Mouse (Mus musculus) lung, postnatal 0 days (tissue): ENCODE measurements at regions not wholly inside any gene's neighbourhood (a gene's known extent, or its start where the extent isn't known, plus 50 kb on each side); places are given as distances from the start of the nearest gene placed in this dataset.

Source experiments
- ATAC-seq: fragments of 200-750 bp; cut with Nextera tagmentation; 2 replicates; pipeline ENCODE4 v1.8.0; 2017; ENCODE audit warnings: moderate library complexity
- DNase-seq: peaks from one replicate; pipeline ENCODE4 v3.0.0-alpha.2; 2016; ENCODE audit warnings: low spot score
- H3K27ac ChIP-seq: fragments of 300-500 bp; sonication (generic); 2 replicates; pipeline ENCODE4 v1.5.1; 2014; ENCODE audit warnings: antibody characterized with exemption, mild to moderate bottlenecking, low read length, mixed read lengths
- H3K27me3 ChIP-seq: fragments of 300-500 bp; sonication (generic); replicated peaks from 2 replicates; pipeline ENCODE4 v1.6.1; 2014; ENCODE audit warnings: low read length, mixed read lengths; ENCODE audit not compliant: insufficient read depth
- H3K36me3 ChIP-seq: fragments of 300-500 bp; sonication (generic); 2 replicates; pipeline ENCODE4 v1.6.1; 2014; ENCODE audit warnings: low read length, mixed read lengths; ENCODE audit not compliant: insufficient read depth
- H3K4me1 ChIP-seq: fragments of 300-500 bp; sonication (generic); 2 replicates; pipeline ENCODE4 v1.6.1; 2014; ENCODE audit warnings: antibody characterized with exemption, low read depth, low read length, mixed read lengths; ENCODE audit not compliant: insufficient read depth
- H3K4me2 ChIP-seq: fragments of 300-500 bp; sonication (generic); replicated peaks from 2 replicates; pipeline ENCODE4 v1.6.1; 2014; ENCODE audit warnings: low read depth, mild to moderate bottlenecking, low read length, moderate library complexity, mixed read lengths
- H3K4me3 ChIP-seq: fragments of 300-500 bp; sonication (generic); 2 replicates; pipeline ENCODE4 v1.5.1; 2014; ENCODE audit warnings: low read depth, low read length
- H3K9ac ChIP-seq: fragments of 300-500 bp; sonication (generic); replicated peaks from 2 replicates; pipeline ENCODE4 v1.6.1; 2014; ENCODE audit warnings: low read depth, mild to moderate bottlenecking
- H3K9me3 ChIP-seq: fragments of 300-500 bp; sonication (generic); 2 replicates; pipeline ENCODE4 v1.6.1; 2016; ENCODE audit warnings: low read length, mixed read lengths
- CTCF ChIP-seq: IDR thresholded peaks from 2 replicates; pipeline ENCODE4 v1.5.1; 2016; ENCODE audit warnings: antibody characterized with exemption, mild to moderate bottlenecking
- EP300 ChIP-seq: IDR thresholded peaks from 2 replicates; pipeline ENCODE4 v1.6.1; 2016; ENCODE audit warnings: antibody characterized with exemption, mild to moderate bottlenecking, control low read depth
- WGBS: fragments of 180-500 bp; shearing (Covaris S2); extraction: QIAGEN DNeasy Blood & Tissue Kit; methylation state at CpG from one replicate; pipeline ENCODE4 v1.1.7; 2014; 5-methylcytosine and 5-hydroxymethylcytosine counted together

DNA sequence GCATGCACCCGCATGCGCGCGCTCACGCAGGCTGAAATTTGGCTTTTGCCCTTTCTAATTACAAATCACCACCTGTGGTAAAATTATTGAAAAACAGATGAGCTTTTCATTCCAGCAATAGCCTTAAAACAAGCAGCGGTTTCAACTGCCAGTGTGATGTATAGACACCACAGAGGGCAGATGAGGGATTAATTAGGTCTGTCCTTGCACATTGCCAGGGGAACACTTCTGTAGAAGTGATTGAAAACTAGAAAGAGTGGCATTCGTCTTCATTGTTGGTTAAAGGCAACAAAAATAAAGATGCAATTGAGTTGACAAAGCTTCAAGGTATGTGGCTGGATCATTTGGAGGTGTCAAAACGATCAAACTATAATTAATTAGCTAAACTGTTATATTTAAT, 672.5 kb downstream of the Tfap2b start:
- DNase-seq: no peak
- Histone ChIP-seq H3K9ac (no peak overlapping the region), H3K27me3 (no peaks in the 10 kb centered on the region), H3K36me3 (no peaks in the 10 kb centered on the region), H3K27ac (no peak overlapping the region), H3K4me2 (no peak overlapping the region), H3K4me3 (no peak overlapping the region), H3K9me3 (no peaks in the 10 kb centered on the region), H3K4me1 (no peaks in the 10 kb centered on the region)
- ATAC-seq: no peak
- TF ChIP-seq EP300 (no peak), CTCF (no peak)
- 77% methylated on average over 8 of the region's 8 CpGs for WGBS

- H3K27me3 ChIP-seq: no peaks in the 10 kb centered on the region
- no peak overlapping the region for H3K27ac ChIP-seq
- no peak for ATAC-seq
- H3K4me3 ChIP-seq: no peak overlapping the region
- no peak for DNase-seq
- H3K9me3 ChIP-seq: no peaks in the 10 kb centered on the region
- TF ChIP-seq EP300 (no peak), CTCF (no peak)
- H3K4me2 ChIP-seq: no peak overlapping the region
- H3K36me3 ChIP-seq: no peaks in the 10 kb centered on the region
- no peak overlapping the region for H3K9ac ChIP-seq
- WGBS: 44% methylated on average over 5 of the region's 5 CpGs
- no peaks in the 10 kb centered on the region for H3K4me1 ChIP-seq
These were observed 690.7 kb downstream of the Tfap2b start for GRCm38 (mm10) chr1:19899426-19899825.

GRCm38 (mm10) chr1:19899889-19900310, 691.2 kb downstream of the Tfap2b start:
- Histone ChIP-seq H3K9me3 (no peaks in the 10 kb centered on the region), H3K4me1 (no peaks in the 10 kb centered on the region), H3K36me3 (no peaks in the 10 kb centered on the region), H3K27me3 (no peaks in the 10 kb centered on the region), H3K27ac (no peak overlapping the region), H3K4me3 (no peak overlapping the region), H3K4me2 (no peak overlapping the region), H3K9ac (no peak overlapping the region)
- no peak for DNase-seq
- TF ChIP-seq EP300: no peak
- no peak for TF ChIP-seq CTCF
- no peak for ATAC-seq
- 50% methylated on average over 12 of the region's 12 CpGs for WGBS

DNA sequence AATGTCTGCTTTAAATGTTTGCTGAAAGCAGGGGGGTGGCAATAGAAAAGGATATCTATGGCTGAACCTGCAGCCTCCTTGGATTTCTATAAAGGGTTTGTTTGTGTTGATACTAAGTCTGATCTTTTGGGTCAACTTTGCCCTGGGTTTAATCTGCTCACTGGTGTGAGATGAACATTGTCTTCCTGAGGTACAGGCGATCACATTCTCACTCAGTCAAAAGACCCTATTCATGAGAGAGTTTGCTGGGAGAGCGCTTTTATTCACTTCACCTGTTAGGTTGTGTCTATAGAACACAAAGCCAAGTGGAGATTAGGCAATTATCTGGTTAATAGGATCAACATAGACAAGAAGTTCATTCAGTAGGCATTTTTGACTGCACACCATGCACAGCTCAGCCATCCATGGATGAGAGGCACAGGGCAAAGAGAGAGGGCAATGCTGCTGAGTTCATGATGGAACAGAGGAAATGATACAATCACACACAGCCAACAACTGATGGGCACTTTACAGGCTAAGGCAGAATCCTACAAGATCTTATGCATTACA, 692.3 kb downstream of the Tfap2b start:
- no peak for DNase-seq
- ATAC-seq: no peak
- WGBS: 67% methylated on average over 2 of the region's 2 CpGs

DNA sequence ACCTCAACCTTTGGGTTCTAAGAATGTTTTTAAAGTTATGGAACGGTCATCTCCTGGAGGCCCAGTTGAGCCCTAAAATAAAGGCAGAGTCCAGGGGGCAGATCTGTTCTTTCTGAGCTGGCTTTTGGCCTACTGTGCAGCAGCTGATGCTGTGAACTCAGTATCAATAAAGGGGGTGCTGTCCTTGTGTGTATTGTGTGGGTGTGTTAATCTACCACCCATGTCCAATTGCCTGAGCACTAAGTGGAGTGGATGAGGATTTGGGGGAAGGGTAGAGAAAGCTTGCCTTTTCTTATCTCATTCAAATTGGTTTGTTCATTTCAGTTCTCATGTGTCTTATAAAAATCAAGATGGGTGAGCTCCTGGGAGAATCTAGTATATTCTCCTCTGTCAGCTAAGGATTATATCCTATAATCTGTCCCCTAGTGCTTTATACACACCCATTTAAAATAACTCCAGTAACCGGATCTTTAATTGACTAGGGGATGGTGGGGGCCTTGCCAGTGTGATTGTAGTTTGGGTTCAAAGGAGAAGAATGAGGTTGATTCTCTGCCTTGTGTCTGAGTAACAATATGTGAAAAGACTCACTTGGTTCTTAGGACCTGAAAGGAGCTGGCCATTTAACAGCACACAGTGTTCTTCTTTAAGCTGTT, 703.6 kb downstream of the Tfap2b start:
- ATAC-seq (no peak), DNase-seq (no peak)
- Histone ChIP-seq H3K36me3 (no peaks in the 10 kb centered on the region), H3K4me2 (no peak overlapping the region), H3K9me3 (no peaks in the 10 kb centered on the region), H3K4me3 (no peak overlapping the region), H3K27me3 (no peaks in the 10 kb centered on the region), H3K4me1 (no peaks in the 10 kb centered on the region), H3K27ac (no peak overlapping the region), H3K9ac (no peak overlapping the region)
- 75% methylated on average over 2 of the region's 2 CpGs for WGBS
- TF ChIP-seq EP300 (no peak), CTCF (no peak)

More for the DNA sequence above, 692.3 kb downstream of the Tfap2b start:
- no peak overlapping the region for H3K27ac ChIP-seq
- no peaks in the 10 kb centered on the region for H3K9me3 ChIP-seq
- no peak overlapping the region for H3K9ac ChIP-seq
- H3K4me3 ChIP-seq: no peak overlapping the region
- no peak for TF ChIP-seq EP300
- no peak for TF ChIP-seq CTCF
- no peak overlapping the region for H3K4me2 ChIP-seq
- no peaks in the 10 kb centered on the region for H3K36me3 ChIP-seq
- no peaks in the 10 kb centered on the region for H3K27me3 ChIP-seq
- H3K4me1 ChIP-seq: no peaks in the 10 kb centered on the region

GRCm38 (mm10) chr1:19918762-19919161, 699.1 kb downstream of the Pkhd1 start:
- 71% methylated on average over 4 of the region's 4 CpGs for WGBS
- H3K4me2 ChIP-seq: no peak overlapping the region
- no peaks in the 10 kb centered on the region for H3K4me1 ChIP-seq
- no peak overlapping the region for H3K9ac ChIP-seq
- H3K4me3 ChIP-seq: no peak overlapping the region
- no peak overlapping the region for H3K27ac ChIP-seq
- H3K27me3 ChIP-seq: no peaks in the 10 kb centered on the region
- no peaks in the 10 kb centered on the region for H3K36me3 ChIP-seq
- TF ChIP-seq EP300: no peak
- TF ChIP-seq CTCF: no peak
- H3K9me3 ChIP-seq: no peaks in the 10 kb centered on the region
- ATAC-seq (no peak), DNase-seq (no peak)

DNA sequence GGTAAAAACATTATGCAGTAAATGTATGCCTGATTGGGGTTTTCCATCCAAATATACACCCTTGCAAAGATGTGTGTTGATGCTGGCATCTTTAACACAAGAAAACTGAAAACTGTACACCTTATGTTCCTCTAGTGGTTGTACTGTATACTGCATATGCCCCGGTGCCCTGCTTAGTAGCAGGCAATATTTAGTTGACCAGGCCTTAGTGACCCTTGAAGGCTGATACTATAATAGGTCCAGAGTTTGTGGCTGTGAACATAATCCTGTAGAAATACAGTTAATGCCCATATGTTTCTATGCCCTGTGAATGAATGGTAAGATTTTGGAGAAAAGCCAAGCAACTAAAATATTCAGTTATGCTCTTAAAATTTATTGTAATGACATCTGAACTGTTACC, 690.7 kb downstream of the Pkhd1 start:
- H3K9me3 ChIP-seq: no peaks in the 10 kb centered on the region
- H3K4me1 ChIP-seq: no peaks in the 10 kb centered on the region
- no peak overlapping the region for H3K9ac ChIP-seq
- ATAC-seq (no peak), DNase-seq (no peak)
- H3K27ac ChIP-seq: no peak overlapping the region
- H3K27me3 ChIP-seq: no peaks in the 10 kb centered on the region
- H3K4me3 ChIP-seq: no peak overlapping the region
- 93% methylated on average over 1 of the region's 1 CpGs for WGBS
- no peak for TF ChIP-seq CTCF
- TF ChIP-seq EP300: no peak
- H3K4me2 ChIP-seq: no peak overlapping the region
- H3K36me3 ChIP-seq: no peaks in the 10 kb centered on the region
